Mouse (Mus musculus) kidney, embryonic 16.5 days (tissue): ENCODE measurements around the gene Ttf1. TPM values are rescaled to one million over a fixed set of nuclear protein-coding genes. Genes with fewer than 3 reads are reported as not detected.

Experiments used
- ATAC-seq: fragments of 200-750 bp; cut with Nextera tagmentation; 2 replicates; pipeline ENCODE4 v1.8.0; 2017; ENCODE audit warnings: moderate TSS enrichment; ENCODE audit not compliant: low FRiP score, low TSS enrichment
- H3K27ac ChIP-seq: fragments of 300-500 bp; sonication (generic); 2 replicates; pipeline ENCODE4 v1.5.1; 2014; ENCODE audit warnings: low read length
- H3K27me3 ChIP-seq: fragments of 300-500 bp; sonication (generic); 2 replicates; pipeline ENCODE4 v1.6.1; 2014; ENCODE audit warnings: low read length, control low read depth, mixed read lengths; ENCODE audit not compliant: insufficient read depth
- H3K36me3 ChIP-seq: fragments of 300-500 bp; sonication (generic); 2 replicates; pipeline ENCODE4 v1.6.1; 2014; ENCODE audit warnings: low read length, control low read depth, mixed read lengths; ENCODE audit not compliant: insufficient read depth
- H3K4me1 ChIP-seq: fragments of 300-500 bp; sonication (generic); 2 replicates; pipeline ENCODE4 v1.6.1; 2014; ENCODE audit warnings: low read length, control low read depth, mixed read lengths; ENCODE audit not compliant: insufficient read depth
- H3K4me2 ChIP-seq: fragments of 300-500 bp; sonication (generic); replicated peaks from 2 replicates; pipeline ENCODE4 v1.6.1; 2014; ENCODE audit warnings: low read depth, low read length
- H3K4me3 ChIP-seq: fragments of 300-500 bp; sonication (generic); 2 replicates; pipeline ENCODE4 v1.5.1; 2014; ENCODE audit warnings: mild to moderate bottlenecking, low read length
- H3K9ac ChIP-seq: fragments of 300-500 bp; sonication (generic); replicated peaks from 2 replicates; pipeline ENCODE4 v1.6.1; 2014; ENCODE audit warnings: low read length
- H3K9me3 ChIP-seq: fragments of 300-500 bp; sonication (generic); 2 replicates; pipeline ENCODE4 v1.6.1; 2016; ENCODE audit warnings: low read length, control low read depth
- WGBS: fragments of 180-500 bp; shearing (Covaris S2); extraction: QIAGEN DNeasy Blood & Tissue Kit; methylation state at CpG from one replicate; pipeline ENCODE4 v1.1.7; 2014; 5-methylcytosine and 5-hydroxymethylcytosine counted together
- polyA plus RNA-seq: library from polyadenylated mRNA; unstranded; fragments of >200 nt; fragmentation: Nextera tagmentation; extraction: Ambion mirVana; gene quantifications from 2 replicates; pipeline ENCODE4 v1.2.1, GENCODE M21; 2015

Ttf1 gene
- polyA plus RNA-seq = 10.2 and 11.4 TPM in 2 replicates

DNA sequence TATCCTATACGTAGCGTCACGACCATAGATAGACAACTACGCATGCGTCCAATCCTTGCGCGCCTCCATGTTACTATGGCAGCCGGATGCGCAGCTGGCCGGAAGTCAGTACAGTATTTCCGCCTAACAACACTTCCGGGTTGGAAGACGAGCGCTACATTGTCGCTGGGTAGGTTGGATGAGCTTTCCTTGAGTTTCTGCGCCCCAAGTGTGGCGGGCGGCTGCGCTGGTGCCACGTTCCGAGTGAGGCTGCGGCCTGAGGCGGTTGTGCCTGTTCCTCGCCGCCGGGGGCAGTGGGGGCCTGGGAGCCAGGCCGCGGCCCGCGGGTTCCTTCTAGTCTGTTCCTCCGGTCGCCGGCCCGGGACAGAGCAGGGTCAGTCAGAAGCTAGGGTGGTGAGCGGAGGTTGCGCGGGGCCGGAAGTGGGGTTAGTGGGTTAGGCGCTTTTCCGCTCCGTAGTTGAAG is at the start of gene Ttf1:
Gene Ttf1 (plus strand): TSS at position 128 of the 463 bp plus-strand sequence.
- H3K9ac ChIP-seq = peak within 1 kb of the TSS; percentile 81
- H3K4me2 ChIP-seq = peak within 1 kb of the TSS; percentile 73
- H3K27me3 ChIP-seq = peaks cover 7% of the 10 kb centered on the region; the same call in 1 of the 2 replicates
- peaks cover 10% of the 10 kb centered on the region for H3K4me1 ChIP-seq
- under 1% methylated on average over 41 of the region's 41 CpGs for WGBS
- H3K36me3 ChIP-seq = no peaks in the 10 kb centered on the region
- peak; percentile 93 for ATAC-seq
- peak within 1 kb of the TSS; percentile 90 for H3K4me3 ChIP-seq
- H3K9me3 ChIP-seq = no peaks in the 10 kb centered on the region
- H3K27ac ChIP-seq = peak within 1 kb of the TSS; percentile 98

DNA sequence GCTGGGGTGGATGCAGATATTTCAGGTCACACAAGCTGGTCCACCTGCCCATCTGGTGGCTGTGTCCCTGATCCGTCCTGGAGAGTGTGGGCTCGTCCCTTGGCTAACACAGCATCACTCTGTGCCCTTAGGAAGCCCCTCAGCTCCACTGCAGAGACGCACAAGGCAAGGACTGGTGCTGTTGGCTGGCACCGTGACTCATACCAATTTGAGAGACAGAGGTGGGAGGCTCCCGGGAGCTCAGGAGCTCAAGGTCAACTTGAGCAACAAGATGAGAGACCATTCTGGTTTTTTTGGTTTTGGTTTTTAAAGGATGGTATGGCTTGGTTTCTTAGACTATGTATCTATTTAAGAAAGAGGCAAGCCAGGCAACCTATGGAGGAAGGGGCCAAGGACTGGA is 47.5 kb upstream of the Ttf1 start:
- no peak overlapping the region for H3K27ac ChIP-seq
- H3K36me3 ChIP-seq = no peaks in the 10 kb centered on the region
- 83% methylated on average over 5 of the region's 5 CpGs for WGBS
- H3K4me3 ChIP-seq = no peak overlapping the region
- no peak overlapping the region for H3K9ac ChIP-seq
- H3K4me1 ChIP-seq = peaks cover 10% of the 10 kb centered on the region
- H3K4me2 ChIP-seq = no peak overlapping the region
- H3K27me3 ChIP-seq = peaks cover 29% of the 10 kb centered on the region
- no peaks in the 10 kb centered on the region for H3K9me3 ChIP-seq
- no peak for ATAC-seq

DNA sequence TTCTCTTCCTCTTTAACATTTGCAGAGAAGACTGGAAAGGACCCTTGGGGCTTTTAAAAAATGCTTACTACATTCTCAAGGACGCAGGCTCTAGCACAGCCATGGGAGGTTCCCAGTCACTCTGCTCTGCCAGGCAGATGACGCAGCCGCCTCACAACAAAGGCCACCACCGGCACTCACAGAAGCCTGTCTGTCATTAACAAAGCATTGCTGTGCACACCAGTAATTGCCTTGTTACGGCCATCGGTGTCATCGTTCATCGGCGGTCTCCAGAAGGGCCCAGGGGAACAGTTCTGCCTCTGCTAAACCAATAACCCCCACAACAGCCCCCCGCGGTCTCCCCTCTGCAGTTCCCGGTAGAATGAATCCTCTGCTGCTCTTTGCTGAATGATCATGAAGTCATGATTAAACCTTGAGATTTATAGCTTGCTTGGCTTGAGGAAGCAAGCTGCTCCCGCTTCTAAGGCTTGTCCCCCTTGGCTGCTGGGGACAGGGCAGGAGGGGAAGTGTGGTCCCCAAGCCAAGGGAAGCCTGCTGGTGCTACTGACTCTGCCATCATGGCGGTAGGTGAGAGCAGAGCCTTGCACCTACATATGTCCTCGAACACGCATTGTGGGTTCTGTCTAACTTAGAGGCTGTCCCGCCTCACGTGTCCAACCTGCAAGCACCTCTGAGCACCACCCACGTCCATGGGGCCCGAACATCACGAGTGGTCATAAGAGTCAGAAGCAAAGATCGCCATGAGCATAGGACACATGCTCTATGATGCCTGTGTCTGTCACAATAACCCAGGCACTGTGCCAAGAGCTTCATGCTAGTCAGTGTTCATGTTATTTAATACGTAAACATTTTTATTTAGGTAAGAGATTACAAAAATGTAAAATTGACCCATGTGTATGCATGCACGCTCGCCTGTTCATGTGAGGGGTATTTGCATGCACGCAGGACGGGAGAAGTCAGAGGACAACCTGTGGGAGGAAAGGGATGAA is 43.2 kb upstream of the Ttf1 start:
- Histone ChIP-seq H3K4me2 (peak overlapping the region; percentile 24), H3K27ac (no peak overlapping the region)

DNA sequence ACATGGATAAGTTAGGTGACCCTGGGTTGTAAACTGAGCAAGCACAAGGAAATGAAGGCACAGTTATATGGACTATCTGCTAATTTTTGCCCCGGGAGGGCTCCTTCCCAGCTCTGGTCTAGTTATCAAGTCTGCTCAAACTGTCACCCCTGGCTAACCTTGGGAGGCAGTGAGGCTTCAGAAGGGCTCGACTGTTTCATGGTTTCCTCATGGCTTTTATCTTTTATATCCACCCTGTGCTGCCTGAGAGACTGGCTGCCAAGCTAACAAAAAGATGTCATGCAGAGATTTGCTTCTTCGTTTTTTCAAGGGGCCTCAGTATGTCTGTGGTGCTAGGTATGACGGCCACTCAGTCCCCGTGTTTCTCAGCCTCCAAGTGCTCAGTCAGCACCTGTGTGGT is 41.4 kb upstream of the Ttf1 start:
- Histone ChIP-seq H3K36me3 (no peaks in the 10 kb centered on the region), H3K9ac (no peak overlapping the region), H3K4me3 (no peak overlapping the region), H3K27me3 (peaks cover 44% of the 10 kb centered on the region), H3K27ac (no peak overlapping the region), H3K9me3 (no peaks in the 10 kb centered on the region), H3K4me2 (no peak overlapping the region), H3K4me1 (peaks cover 10% of the 10 kb centered on the region)
- ATAC-seq = no peak
- WGBS = 49% methylated on average over 5 of the region's 5 CpGs

More for the DNA sequence above, 43.2 kb upstream of the Ttf1 start:
- Histone ChIP-seq H3K36me3 (no peaks in the 10 kb centered on the region), H3K4me3 (no peak overlapping the region), H3K4me1 (peaks cover 10% of the 10 kb centered on the region), H3K9me3 (no peaks in the 10 kb centered on the region), H3K27me3 (peaks cover 40% of the 10 kb centered on the region), H3K9ac (no peak overlapping the region)
- ATAC-seq = no peak; the same call in 1 of the 2 replicates
- 41% methylated on average over 27 of the region's 27 CpGs for WGBS

DNA sequence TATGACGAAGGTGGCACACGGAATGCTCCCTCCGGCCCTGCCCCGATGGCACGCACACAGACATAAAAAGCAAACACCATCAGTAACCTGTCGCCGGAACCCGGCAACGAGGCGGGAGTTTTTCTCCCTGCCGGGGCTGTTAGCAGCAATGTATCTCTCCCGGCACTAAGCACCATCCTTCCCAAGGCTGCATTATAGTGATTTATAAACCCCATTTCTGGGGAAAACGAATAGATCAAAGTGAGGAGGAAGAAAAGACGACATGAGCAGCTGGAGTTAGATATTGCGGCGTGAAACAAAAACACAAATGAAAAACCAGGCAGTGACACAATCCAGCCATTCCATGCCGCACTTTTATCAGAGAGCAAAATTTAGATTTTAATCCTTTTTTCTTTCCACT is 39.0 kb upstream of the Ttf1 start:
- H3K4me2 ChIP-seq = no peak overlapping the region
- peaks cover 10% of the 10 kb centered on the region for H3K4me1 ChIP-seq
- no peak overlapping the region for H3K9ac ChIP-seq
- no peak for ATAC-seq
- no peak overlapping the region for H3K4me3 ChIP-seq
- 13% methylated on average over 17 of the region's 17 CpGs for WGBS
- no peak overlapping the region for H3K27ac ChIP-seq
- no peaks in the 10 kb centered on the region for H3K36me3 ChIP-seq
- peaks cover 39% of the 10 kb centered on the region for H3K27me3 ChIP-seq
- H3K9me3 ChIP-seq = no peaks in the 10 kb centered on the region

DNA sequence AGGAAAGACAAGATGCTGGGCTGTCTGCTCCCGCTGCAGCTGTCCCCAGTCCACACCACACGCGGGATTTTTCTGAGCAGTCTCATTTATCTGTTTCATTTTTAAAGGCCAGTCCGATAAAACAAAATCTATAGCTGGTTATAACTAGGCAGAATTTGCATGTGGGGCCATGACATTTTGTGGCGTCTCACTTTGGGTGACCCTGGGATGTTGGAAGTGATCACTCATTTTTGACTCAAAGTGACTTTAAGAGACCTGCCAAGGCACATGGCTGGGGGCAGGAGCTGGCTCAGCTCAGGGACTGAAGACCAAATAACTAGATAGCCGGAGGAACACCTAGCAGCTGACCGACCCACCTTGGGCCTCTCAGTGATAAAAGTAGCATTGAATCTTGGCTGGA is 37.1 kb upstream of the Ttf1 start:
- Histone ChIP-seq H3K9me3 (no peaks in the 10 kb centered on the region), H3K9ac (no peak overlapping the region), H3K4me1 (no peaks in the 10 kb centered on the region), H3K4me2 (no peak overlapping the region), H3K27me3 (peaks cover 29% of the 10 kb centered on the region), H3K36me3 (no peaks in the 10 kb centered on the region), H3K27ac (no peak overlapping the region), H3K4me3 (no peak overlapping the region)
- ATAC-seq = no peak
- WGBS = 82% methylated on average over 7 of the region's 7 CpGs

DNA sequence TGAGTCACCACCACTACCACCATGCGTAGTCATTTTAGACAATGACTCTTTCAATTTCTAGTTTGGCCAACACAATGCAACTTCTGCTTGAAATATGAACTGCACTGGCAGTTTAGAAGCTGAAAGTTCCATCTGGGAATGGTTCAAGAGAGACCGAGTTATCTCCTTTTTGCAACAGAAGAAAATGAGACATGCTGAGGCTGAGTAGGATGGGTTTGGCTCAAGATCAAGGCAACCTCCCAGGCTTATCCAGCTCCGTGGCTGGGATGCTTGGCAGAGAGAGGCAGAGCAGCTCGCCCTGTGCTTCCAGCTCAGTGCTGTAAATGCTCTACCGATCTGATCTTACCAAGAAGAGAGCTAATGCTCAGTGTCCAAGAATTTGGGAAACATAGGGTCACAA is 34.8 kb upstream of the Ttf1 start:
- no peak overlapping the region for H3K4me3 ChIP-seq
- H3K9me3 ChIP-seq = no peaks in the 10 kb centered on the region
- no peak overlapping the region for H3K9ac ChIP-seq
- no peaks in the 10 kb centered on the region for H3K4me1 ChIP-seq
- no peak overlapping the region for H3K4me2 ChIP-seq
- 79% methylated on average over 5 of the region's 5 CpGs for WGBS
- no peak for ATAC-seq
- H3K36me3 ChIP-seq = no peaks in the 10 kb centered on the region
- no peak overlapping the region for H3K27ac ChIP-seq
- peaks cover 30% of the 10 kb centered on the region for H3K27me3 ChIP-seq

DNA sequence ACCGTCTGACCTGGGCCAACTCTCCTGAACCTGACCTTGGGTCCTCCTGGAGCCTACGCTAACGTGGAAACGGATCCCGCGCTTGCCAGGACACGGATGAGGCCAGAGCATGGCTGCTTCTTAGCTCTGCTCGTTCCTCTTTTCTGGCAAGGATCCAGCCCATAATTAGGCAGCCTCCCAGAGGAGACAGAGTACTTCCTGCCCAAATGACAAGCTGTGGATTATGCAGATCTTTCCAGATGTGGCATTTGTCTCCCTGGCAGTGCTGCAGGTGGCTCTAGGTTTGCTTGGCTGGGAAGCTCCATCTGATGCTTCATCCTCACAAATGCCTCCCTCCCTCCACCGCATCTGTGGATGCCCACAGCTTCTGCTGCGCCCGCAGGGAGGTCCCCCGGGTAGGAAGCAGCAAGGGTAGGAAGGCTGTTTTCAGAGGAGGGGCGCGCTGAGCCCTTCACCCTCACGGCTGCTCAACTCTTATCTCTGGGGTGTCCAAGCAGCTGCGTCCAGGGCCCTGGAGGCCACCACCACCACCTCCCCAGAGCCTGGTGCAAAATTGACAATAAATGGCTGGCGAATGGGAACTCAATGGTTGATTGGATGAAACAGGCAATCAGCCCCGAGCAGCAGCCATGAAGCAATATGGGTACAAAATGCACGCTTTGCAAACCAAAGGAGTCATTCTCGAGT is 29.9 kb upstream of the Ttf1 start:
- H3K4me2 ChIP-seq = no peak overlapping the region
- no peaks in the 10 kb centered on the region for H3K4me1 ChIP-seq
- H3K36me3 ChIP-seq = no peaks in the 10 kb centered on the region
- no peak overlapping the region for H3K27ac ChIP-seq
- H3K27me3 ChIP-seq = peaks cover 23% of the 10 kb centered on the region
- H3K9ac ChIP-seq = no peak overlapping the region
- no peaks in the 10 kb centered on the region for H3K9me3 ChIP-seq
- ATAC-seq = no peak
- no peak overlapping the region for H3K4me3 ChIP-seq
- WGBS = 53% methylated on average over 20 of the region's 20 CpGs

DNA sequence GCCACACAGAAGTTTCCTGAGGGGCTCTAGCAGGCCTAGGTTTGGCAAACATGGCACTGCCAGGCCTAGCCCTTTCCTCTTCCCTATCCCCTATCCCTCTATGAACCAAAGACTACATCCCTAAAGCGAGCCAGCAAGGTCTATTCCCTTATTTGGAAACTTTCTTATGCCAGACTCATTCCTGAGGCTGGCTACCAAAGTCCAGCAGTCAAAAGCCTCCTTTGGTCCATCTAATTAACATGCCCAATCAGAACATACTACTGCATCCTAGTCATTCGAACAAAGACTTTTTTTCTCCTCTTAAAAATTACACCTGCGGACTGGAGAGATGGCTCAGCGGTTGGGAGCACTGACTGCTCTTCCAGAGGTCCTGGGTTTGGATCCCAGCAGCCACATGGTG is 28.1 kb upstream of the Ttf1 start:
- no peaks in the 10 kb centered on the region for H3K4me1 ChIP-seq
- H3K4me3 ChIP-seq = no peak overlapping the region
- WGBS = 83% methylated on average over 4 of the region's 4 CpGs
- no peak for ATAC-seq
- no peaks in the 10 kb centered on the region for H3K9me3 ChIP-seq
- no peak overlapping the region for H3K27ac ChIP-seq
- no peak overlapping the region for H3K9ac ChIP-seq
- H3K36me3 ChIP-seq = no peaks in the 10 kb centered on the region
- H3K27me3 ChIP-seq = peaks cover 24% of the 10 kb centered on the region
- no peak overlapping the region for H3K4me2 ChIP-seq
